Mouse (Mus musculus): ENCODE measurements around the gene Agtpbp1.

DNA sequence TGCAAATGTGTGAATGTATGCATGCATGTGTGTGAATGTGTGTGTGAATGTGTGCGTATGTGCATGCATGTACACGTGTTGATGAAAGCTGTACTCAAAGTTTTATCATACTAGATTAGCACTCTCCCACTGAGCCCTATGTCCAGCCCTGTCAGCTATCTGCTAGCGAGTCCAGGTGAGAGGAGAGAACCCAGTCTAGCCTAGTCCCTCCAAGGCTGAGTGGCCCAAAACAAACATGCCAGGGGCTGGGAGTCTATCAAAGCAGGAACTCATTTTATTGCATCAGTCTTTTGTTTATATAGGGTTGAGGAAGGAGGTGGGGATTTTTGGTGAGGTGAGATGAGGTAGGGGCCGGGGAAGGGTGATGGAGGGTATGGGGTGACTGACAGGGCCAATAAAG, 172.4 kb downstream of the Agtpbp1 start:
- no peak for TF ChIP-seq CTCF (IDR thresholded peaks at IDR 0.05; ENCODE audit: insufficient read depth, low read depth, low read length)
- no peak for TF ChIP-seq POLR2A (IDR thresholded peaks at IDR 0.05; ENCODE audit: insufficient read depth, low read depth, low read length)
